Comparison of ENCODE assay signal across 9 mouse cellular contexts in the genomic region with DNA sequence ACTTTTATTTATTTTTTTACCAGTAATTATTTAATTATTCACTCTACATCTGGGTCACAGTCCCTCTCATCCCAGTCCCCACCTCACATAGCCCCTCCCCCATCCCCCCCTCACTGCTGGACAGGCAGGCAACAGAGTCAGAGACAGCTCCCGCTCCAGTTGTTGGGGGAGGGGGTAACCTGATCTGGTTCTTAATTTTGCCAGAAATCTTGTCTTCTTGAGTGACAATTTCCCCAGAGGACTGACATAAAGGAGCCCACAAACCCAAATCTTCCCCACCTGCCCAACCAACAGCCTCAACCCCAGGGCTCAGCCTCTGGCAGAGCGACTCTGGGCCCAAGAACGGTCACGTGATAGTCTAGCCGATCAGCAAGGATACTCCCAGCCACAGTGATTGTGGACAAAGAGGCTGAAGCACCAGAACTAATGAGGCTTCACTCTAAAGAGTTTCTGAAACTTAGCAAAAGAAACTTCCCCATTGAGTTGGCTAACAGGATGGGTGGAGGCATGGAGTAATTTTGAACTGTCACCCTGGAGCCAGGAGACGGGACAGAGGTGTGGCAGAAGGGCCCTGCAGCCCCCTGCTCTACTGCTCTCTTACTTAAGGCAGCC. TPM values are rescaled to one million over a fixed set of nuclear protein-coding genes. Genes with fewer than 3 reads are reported as not detected.
DNase-seq lines count a peak whose midpoint lies in the region; ATAC-seq lines count a peak whose summit lies in the region.
"Had no signal": no experiment of that assay in that cellular context is flagged by ENCODE, and none has a peak within 500 bp of the region (broad histone marks: within the 10 kb centered on the region; RNA-seq: fewer than 3 reads in every experiment).

No protein-coding gene starts in this region.

- peak overlapping the region; percentile 56 for H3K27ac ChIP-seq in midbrain, embryonic 10.5 days (replicated peaks)
- no peak overlapping the region for H3K27ac ChIP-seq in midbrain, embryonic 16.5 days (ENCODE audit: low read length)

- WGBS in midbrain, embryonic 10.5 days, result 45% methylated on average over 6 of the region's 6 CpGs
- 32% methylated on average over 6 of the region's 6 CpGs for WGBS in midbrain, embryonic 16.5 days

- no peaks in the 10 kb centered on the region for H3K27me3 ChIP-seq in midbrain, embryonic 10.5 days (ENCODE audit: low read depth, poor library complexity, severe bottlenecking)
- no peaks in the 10 kb centered on the region for H3K27me3 ChIP-seq in midbrain, embryonic 16.5 days (ENCODE audit: control insufficient read depth, insufficient read depth, low read depth, low read length)

- no peaks in the 10 kb centered on the region for H3K9me3 ChIP-seq in midbrain, embryonic 10.5 days (replicated peaks)
- H3K9me3 ChIP-seq in midbrain, embryonic 16.5 days (replicated peaks; ENCODE audit: control insufficient read depth, low read length, poor library complexity, severe bottlenecking), result no peaks in the 10 kb centered on the region

- DNase-seq in heart, adult 9 months (ENCODE audit: low spot score in 2 of 2), result peak; percentile 31 to 64
- no peak for DNase-seq in heart, postnatal 4 days
- DNase-seq in midbrain, embryonic 10.5 days (ENCODE audit: low spot score), result no peak
- no peak for DNase-seq in c-Kit-positive CD71-positive TER-119-positive erythroid progenitor cells, embryonic 14.5 days (ENCODE audit: low spot score)
- DNase-seq in layer of hippocampus, adult 9-10 months (ENCODE audit: low spot score), result no peak
- DNase-seq: kidney, postnatal 10 days had no signal

- peaks cover 29% of the 10 kb centered on the region for H3K4me1 ChIP-seq in midbrain, embryonic 10.5 days
- H3K4me1 ChIP-seq in midbrain, embryonic 16.5 days (ENCODE audit: control insufficient read depth, insufficient read depth, low read length), result peaks cover 10% of the 10 kb centered on the region

- no peak for ATAC-seq in midbrain, embryonic 16.5 days
- ATAC-seq in common myeloid progenitor, adult 5-6 weeks (replicated peaks; ENCODE audit: low read depth, poor library complexity, severe bottlenecking), result peak; percentile 50
- ATAC-seq in monocyte, adult 5-6 weeks (replicated peaks; ENCODE audit: insufficient number of reproducible peaks, low FRiP score, low TSS enrichment, poor library complexity, severe bottlenecking), result peak; percentile 72

- H3K4me3 ChIP-seq in midbrain, embryonic 10.5 days, result no peak overlapping the region
- no peak overlapping the region for H3K4me3 ChIP-seq in midbrain, embryonic 16.5 days (ENCODE audit: low read depth, low read length)

- peaks cover 9% of the 10 kb centered on the region; the same call in 1 of the 2 replicates for H3K36me3 ChIP-seq in midbrain, embryonic 10.5 days
- H3K36me3 ChIP-seq in midbrain, embryonic 16.5 days (ENCODE audit: control insufficient read depth, insufficient read depth, low read length), result peaks cover 3% of the 10 kb centered on the region

- no peak overlapping the region for H3K4me2 ChIP-seq in midbrain, embryonic 16.5 days (ENCODE audit: low read length)

- no peak overlapping the region for H3K9ac ChIP-seq in midbrain, embryonic 16.5 days (ENCODE audit: low read depth, low read length)

RNA-seq across cellular contexts. Expression of a gene that starts 22.3 kb away (rescaled TPM):
- 10 to 100 TPM; 78.7 to 80.1 TPM for total RNA-seq in heart, postnatal 4 days (2021)
- 17.3 and 22.8 TPM in 2 replicates for polyA plus RNA-seq in midbrain, embryonic 10.5 days (2016; fragmentation: Nextera tagmentation; extraction: Ambion mirVana)
- polyA plus RNA-seq in midbrain, embryonic 16.5 days (2015; fragmentation: Nextera tagmentation; extraction: Ambion mirVana), result 156 and 158 TPM in 2 replicates
- total RNA-seq in common myeloid progenitor, adult 5-6 weeks (2017), result 4.0 and 6.2 TPM in 2 replicates
- total RNA-seq in monocyte, adult 5-6 weeks (2017), result 37.1 to 51.1 TPM (median 40.7 TPM) in 3 replicates

Comparison
In these comparisons a context has a peak if more than half of its experiments do, and no peak if none do; other contexts are left out.
1. DNase-seq: peak in heart, adult 9 months (2 of 2); none in heart, postnatal 4 days (single experiment), midbrain, embryonic 10.5 days (single experiment), c-Kit-positive CD71-positive TER-119-positive erythroid progenitor cells, embryonic 14.5 days (single experiment) and layer of hippocampus, adult 9-10 months (single experiment).